Mouse (Mus musculus) ES-E14 (cell line): ENCODE measurements around the gene Cry2.

Source experiments
- CHD2 ChIP-seq: IDR thresholded peaks from 2 replicates; pipeline ENCODE4 v1.6.1; 2014; ENCODE audit warnings: mild to moderate bottlenecking, low read depth, low read length, inconsistent platforms
- HCFC1 ChIP-seq: IDR thresholded peaks from 2 replicates; pipeline ENCODE4 v1.6.1; 2012; ENCODE audit warnings: low read length, inconsistent platforms, borderline replicate concordance; ENCODE audit not compliant: insufficient read depth
- MAFK ChIP-seq: IDR thresholded peaks from 2 replicates; pipeline ENCODE4 v1.6.1; 2014; ENCODE audit warnings: mild to moderate bottlenecking, low read depth, low read length, inconsistent platforms; ENCODE audit not compliant: insufficient read depth
- ZC3H11A ChIP-seq: IDR thresholded peaks from 2 replicates; pipeline ENCODE4 v1.6.1; 2012; ENCODE audit warnings: low read depth, mild to moderate bottlenecking, inconsistent platforms, low read length, borderline replicate concordance

DNA sequence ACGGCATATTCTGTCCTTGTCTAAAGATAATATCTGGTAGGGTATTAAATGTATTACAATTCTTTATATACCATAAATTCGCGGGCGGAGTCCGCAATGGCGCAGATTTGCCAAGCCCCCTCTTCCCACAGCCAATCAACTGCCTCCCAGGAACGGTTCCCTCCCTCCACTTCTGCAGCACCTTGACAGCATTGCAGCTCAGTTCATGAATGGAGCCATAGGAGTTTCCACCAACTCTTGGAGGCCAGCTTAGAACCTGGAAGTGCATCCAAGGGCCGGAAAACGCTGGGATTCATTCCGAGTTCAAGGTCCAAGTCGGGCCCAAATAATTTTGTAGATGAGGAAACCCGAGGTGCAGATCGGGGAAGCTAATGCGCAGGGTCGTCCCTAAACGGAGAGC is 59.3 kb downstream of the Cry2 start, which contains the start of the genes Pex16 and Large2:
- TF ChIP-seq MAFK (no peak), ZC3H11A (no peak), HCFC1 (no peak), CHD2 (no peak)
